Mouse (Mus musculus) right cerebral cortex, adult 18-20 months (tissue): Measurements from ENCODE around the gene Mrpl53.
"Not testable (repeated sequence)": the region's sequence is repeated elsewhere in the genome, so short reads cannot be mapped to it uniquely, and the experiment has no call there.

Source experiments
- DNase-seq: peaks from one replicate; pipeline ENCODE4 v3.0.0; 2022; ENCODE audit warnings: mixed read lengths

Gene Mrpl53

GRCm38 (mm10) chr6:83155552-83156238 lies 46.9 kb downstream of the Mrpl53 start:
- DNase-seq, result no peak

- DNase-seq, result peak; percentile 85
Measured at GRCm38 (mm10) chr6:83156259-83156684, 47.4 kb downstream of the Mrpl53 start, which contains the start of the genes Wdr54 and 1700003E16Rik. TSS of gene Wdr54 (minus strand) at chr6:83156397. TSS of gene 1700003E16Rik (plus strand) at chr6:83156404.

GRCm38 (mm10) chr6:83159456-83159855 lies 50.6 kb downstream of the Mrpl53 start:
- DNase-seq, result not testable (repeated sequence)
